Comparison of ENCODE assay signal across 8 mouse cellular contexts in the genomic region with DNA sequence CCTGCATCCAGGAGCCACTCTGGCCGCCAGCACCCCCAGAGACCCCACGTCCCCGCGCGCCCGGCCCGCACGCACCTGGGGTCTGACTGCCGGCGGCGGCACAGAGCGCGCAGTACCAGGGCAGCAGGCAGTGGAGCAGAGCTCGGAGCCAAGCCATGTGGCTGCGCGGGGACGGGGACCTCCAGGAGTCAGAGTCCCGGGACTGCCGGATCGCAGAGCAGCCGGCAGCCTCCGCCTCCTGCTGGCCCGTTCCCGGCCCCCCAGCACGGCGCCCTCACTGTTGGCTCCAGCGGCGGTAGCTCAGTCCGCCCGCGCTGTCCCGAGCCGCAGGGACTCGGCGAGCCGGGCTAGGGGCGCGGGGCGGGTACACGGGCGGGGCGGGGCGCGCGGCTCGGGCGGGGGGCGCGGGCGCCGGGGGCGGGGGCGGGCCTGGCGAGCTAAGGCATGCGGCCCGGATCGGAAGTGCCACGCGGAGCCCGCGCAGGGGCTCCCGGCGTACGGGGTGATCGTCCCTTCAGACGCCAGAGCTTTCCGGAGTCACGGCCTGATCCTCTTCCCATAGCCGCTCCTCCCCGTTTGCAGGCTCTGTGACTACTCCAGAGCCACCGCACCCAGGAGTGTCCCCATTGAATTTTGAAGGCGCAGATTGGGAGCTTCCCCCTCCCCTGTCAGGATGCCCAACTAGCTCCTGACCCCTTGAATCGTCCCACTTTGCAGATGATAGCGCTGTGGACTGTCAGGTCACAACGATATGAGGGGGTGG. TPM values are rescaled to one million over a fixed set of nuclear protein-coding genes. Genes with fewer than 3 reads are reported as not detected.
DNase-seq lines count a peak whose midpoint lies in the region; ATAC-seq and TF ChIP-seq lines count a peak whose summit lies in the region.

Gene Adamts14 (minus strand): TSS at position 358 of the 763 bp plus-strand sequence.

- peak within 1 kb of the TSS; percentile 66 for H3K9ac ChIP-seq in lung, embryonic 15.5 days
- H3K9ac ChIP-seq in heart, embryonic 11.5 days (ENCODE audit: low read depth, low read length): peak within 1 kb of the TSS; percentile 62
- H3K9ac ChIP-seq in midbrain, embryonic 16.5 days (ENCODE audit: low read depth, low read length): peak within 1 kb of the TSS; percentile 67

- TF ChIP-seq POLR2A in bone marrow, adult 2 months (IDR thresholded peaks at IDR 0.05; ENCODE audit: borderline replicate concordance, control insufficient read depth, low read depth, low read length): no peak

- WGBS in lung, embryonic 15.5 days: under 1% methylated on average over 40 of the region's 75 CpGs
- 3% methylated on average over 73 of the region's 75 CpGs for whole genome bisulfite sequencing in bone marrow, adult 2 months
- WGBS in heart, embryonic 11.5 days (ENCODE audit: insufficient replicate concordance): 1% methylated on average over 54 of the region's 75 CpGs
- under 1% methylated on average over 40 of the region's 75 CpGs for WGBS in midbrain, embryonic 16.5 days

- DNase-seq in lung, postnatal 25 days (ENCODE audit: low spot score): no peak
- peak; percentile 15 to 48 for DNase-seq in kidney, postnatal 36 days
- no peak for DNase-seq in layer of hippocampus, adult 11-12 months (ENCODE audit: low spot score)
- no peak for DNase-seq in cerebellum, adult 8-10 months

- H3K27me3 ChIP-seq in lung, embryonic 15.5 days: peaks cover 6% of the 10 kb centered on the region
- H3K27me3 ChIP-seq in heart, embryonic 11.5 days (ENCODE audit: control insufficient read depth, insufficient read depth, low read length): peaks cover 11% of the 10 kb centered on the region
- peaks cover 17% of the 10 kb centered on the region for H3K27me3 ChIP-seq in midbrain, embryonic 16.5 days (ENCODE audit: control insufficient read depth, insufficient read depth, low read depth, low read length)

- H3K4me1 ChIP-seq in lung, embryonic 15.5 days: peaks cover 20% of the 10 kb centered on the region
- no peaks in the 10 kb centered on the region for H3K4me1 ChIP-seq in bone marrow, adult 2 months (ENCODE audit: control insufficient read depth, insufficient read depth, low read length)
- peaks cover 18% of the 10 kb centered on the region for H3K4me1 ChIP-seq in heart, embryonic 11.5 days (ENCODE audit: control insufficient read depth, insufficient read depth, low read length)
- peaks cover 6% of the 10 kb centered on the region; the same call in 1 of the 2 replicates for H3K4me1 ChIP-seq in midbrain, embryonic 16.5 days (ENCODE audit: control insufficient read depth, insufficient read depth, low read length)

- peak within 1 kb of the TSS; percentile 97 for H3K4me2 ChIP-seq in lung, embryonic 15.5 days
- H3K4me2 ChIP-seq in heart, embryonic 11.5 days: peak within 1 kb of the TSS; percentile 95
- peak within 1 kb of the TSS; percentile 97 for H3K4me2 ChIP-seq in midbrain, embryonic 16.5 days (ENCODE audit: low read length)

- no peak for TF ChIP-seq CTCF in bone marrow, adult 2 months (IDR thresholded peaks at IDR 0.05; ENCODE audit: control insufficient read depth, insufficient read depth, low read length)

- peak within 1 kb of the TSS; percentile 57 for H3K4me3 ChIP-seq in lung, embryonic 15.5 days
- no peak within 1 kb of the TSS for H3K4me3 ChIP-seq in bone marrow, adult 2 months (replicated peaks; ENCODE audit: control insufficient read depth, low read depth, low read length)
- H3K4me3 ChIP-seq in heart, embryonic 11.5 days (ENCODE audit: low read depth, low read length): peak within 1 kb of the TSS; percentile 57
- H3K4me3 ChIP-seq in midbrain, embryonic 16.5 days (ENCODE audit: low read depth, low read length): peak within 1 kb of the TSS; percentile 56

- no peaks in the 10 kb centered on the region for H3K9me3 ChIP-seq in lung, embryonic 15.5 days
- H3K9me3 ChIP-seq in heart, embryonic 11.5 days (replicated peaks; ENCODE audit: control insufficient read depth, low read length): no peaks in the 10 kb centered on the region
- H3K9me3 ChIP-seq in midbrain, embryonic 16.5 days (replicated peaks; ENCODE audit: control insufficient read depth, low read length, poor library complexity, severe bottlenecking): no peaks in the 10 kb centered on the region

- peak within 1 kb of the TSS; percentile 57 for H3K27ac ChIP-seq in lung, embryonic 15.5 days
- H3K27ac ChIP-seq in bone marrow, adult 2 months (ENCODE audit: control insufficient read depth, insufficient read depth, low read depth, low read length, poor library complexity): peak within 1 kb of the TSS; percentile 29; the same call in 1 of the 2 replicates
- H3K27ac ChIP-seq in heart, embryonic 11.5 days (ENCODE audit: low read depth, low read length): peak within 1 kb of the TSS; percentile 6; the same call in 1 of the 2 replicates
- no peak within 1 kb of the TSS for H3K27ac ChIP-seq in midbrain, embryonic 16.5 days (ENCODE audit: low read length)

- peak; percentile 71 for ATAC-seq in lung, embryonic 15.5 days (ENCODE audit: borderline replicate concordance, extremely low read depth, low FRiP score, low TSS enrichment)
- ATAC-seq in heart, embryonic 11.5 days (replicated peaks; ENCODE audit: insufficient number of reproducible peaks, low FRiP score, low TSS enrichment): peak; percentile 43
- ATAC-seq in midbrain, embryonic 16.5 days: peak; percentile 73

- no peaks in the 10 kb centered on the region for H3K36me3 ChIP-seq in lung, embryonic 15.5 days
- no peaks in the 10 kb centered on the region for H3K36me3 ChIP-seq in heart, embryonic 11.5 days (ENCODE audit: control insufficient read depth, insufficient read depth, low read length)
- no peaks in the 10 kb centered on the region for H3K36me3 ChIP-seq in midbrain, embryonic 16.5 days (ENCODE audit: control insufficient read depth, insufficient read depth, low read length)

RNA-seq across cellular contexts. Expression of gene Adamts14, which starts in this region (rescaled TPM):
- 1.6 and 1.9 TPM in 2 replicates for polyA plus RNA-seq in lung, embryonic 15.5 days (2015; fragmentation: Nextera tagmentation; extraction: Ambion mirVana)
- polyA plus RNA-seq in bone marrow, adult 2 months (2011; ENCODE audit: insufficient read depth, insufficient read length, low replicate concordance, missing spikeins): 1.5 and 3.6 TPM in 2 replicates
- polyA plus RNA-seq in heart, embryonic 11.5 days (2014; fragmentation: Nextera tagmentation; extraction: Ambion mirVana): 0.59 and 0.64 TPM in 2 replicates
- 0.24 and 0.29 TPM in 2 replicates for polyA plus RNA-seq in midbrain, embryonic 16.5 days (2015; fragmentation: Nextera tagmentation; extraction: Ambion mirVana)

Comparison
In these comparisons a context has a peak if more than half of its experiments do, and no peak if none do; other contexts are left out.
1. Peak in ATAC-seq, H3K4me3 ChIP-seq, H3K27ac ChIP-seq, H3K9ac ChIP-seq and H3K4me2 ChIP-seq in heart, embryonic 11.5 days; RNA of the gene not detected or under 1 TPM.
2. Peak in ATAC-seq, H3K4me3 ChIP-seq, H3K9ac ChIP-seq and H3K4me2 ChIP-seq in midbrain, embryonic 16.5 days; RNA of the gene not detected or under 1 TPM.
3. DNase-seq: peak in kidney, postnatal 36 days (2 of 2); none in lung, postnatal 25 days (single experiment), layer of hippocampus, adult 11-12 months (single experiment) and cerebellum, adult 8-10 months (single experiment).
4. Peak in every context shown above with its lines, with median percentiles within 50 percentile points of each other: ATAC-seq, H3K4me2 ChIP-seq and H3K9ac ChIP-seq.